Mouse (Mus musculus): ENCODE results near the gene Psen2. TPM values are rescaled to one million over a fixed set of nuclear protein-coding genes. Genes with fewer than 3 reads are reported as not detected.

Psen2 gene
- polyA plus RNA-seq, 1 experiment from 2014 or later = 5.2 TPM

- no peaks in the 10 kb centered on the region for H3K27me3 ChIP-seq (ENCODE audit: control insufficient read depth, insufficient read depth, low read length)
- ATAC-seq (replicated peaks; ENCODE audit: insufficient number of reproducible peaks, low FRiP score, low TSS enrichment, low read depth) = no peak
- DNase-seq (ENCODE audit: low spot score) = no peak
- H3K27ac ChIP-seq (replicated peaks; ENCODE audit: low read depth, low read length) = no peak overlapping the region
- no peak overlapping the region for H3K9ac ChIP-seq (replicated peaks; ENCODE audit: low read length)
- 67% methylated on average over 5 of the region's 5 CpGs for WGBS
- no peak overlapping the region for H3K4me2 ChIP-seq (ENCODE audit: low read depth, low read length)
- H3K4me1 ChIP-seq (ENCODE audit: control insufficient read depth, insufficient read depth, low read length) = no peaks in the 10 kb centered on the region
- H3K36me3 ChIP-seq (replicated peaks; ENCODE audit: control insufficient read depth, insufficient read depth, low read depth, low read length) = no peaks in the 10 kb centered on the region
- no peak overlapping the region for H3K4me3 ChIP-seq (ENCODE audit: low read depth, low read length)
- no peaks in the 10 kb centered on the region for H3K9me3 ChIP-seq (replicated peaks; ENCODE audit: control insufficient read depth, low read length)
Observed at GRCm38 (mm10) chr1:180216541-180217276, 46.5 kb downstream of the Psen2 start.

- DNase-seq (ENCODE audit: low spot score) (peak; percentile 80), ATAC-seq (replicated peaks; ENCODE audit: insufficient number of reproducible peaks, low FRiP score, low TSS enrichment, low read depth) (peak; percentile 65; the same call in 1 of the 2 replicates)
- H3K9me3 ChIP-seq (replicated peaks; ENCODE audit: control insufficient read depth, low read length) = no peaks in the 10 kb centered on the region
- no peak overlapping the region for H3K4me2 ChIP-seq (ENCODE audit: low read depth, low read length)
- no peak overlapping the region for H3K9ac ChIP-seq (replicated peaks; ENCODE audit: low read length)
- H3K4me3 ChIP-seq (ENCODE audit: low read depth, low read length) = no peak overlapping the region
- H3K4me1 ChIP-seq (ENCODE audit: control insufficient read depth, insufficient read depth, low read length) = no peaks in the 10 kb centered on the region
- WGBS = 18% methylated on average over 4 of the region's 4 CpGs
- no peaks in the 10 kb centered on the region for H3K36me3 ChIP-seq (replicated peaks; ENCODE audit: control insufficient read depth, insufficient read depth, low read depth, low read length)
- H3K27me3 ChIP-seq (ENCODE audit: control insufficient read depth, insufficient read depth, low read length) = no peaks in the 10 kb centered on the region
- H3K27ac ChIP-seq (replicated peaks; ENCODE audit: low read depth, low read length) = no peak overlapping the region
Observed at GRCm38 (mm10) chr1:180215044-180215443, 48.2 kb downstream of the Psen2 start.

- WGBS = 93% methylated on average over 5 of the region's 5 CpGs
- H3K4me3 ChIP-seq (ENCODE audit: low read depth, low read length) = no peak overlapping the region
- no peak overlapping the region for H3K4me2 ChIP-seq (ENCODE audit: low read depth, low read length)
- H3K4me1 ChIP-seq (ENCODE audit: control insufficient read depth, insufficient read depth, low read length) = no peaks in the 10 kb centered on the region
- H3K27me3 ChIP-seq (ENCODE audit: control insufficient read depth, insufficient read depth, low read length) = no peaks in the 10 kb centered on the region
- no peaks in the 10 kb centered on the region for H3K36me3 ChIP-seq (replicated peaks; ENCODE audit: control insufficient read depth, insufficient read depth, low read depth, low read length)
- no peaks in the 10 kb centered on the region for H3K9me3 ChIP-seq (replicated peaks; ENCODE audit: control insufficient read depth, low read length)
- no peak overlapping the region for H3K9ac ChIP-seq (replicated peaks; ENCODE audit: low read length)
- no peak overlapping the region for H3K27ac ChIP-seq (replicated peaks; ENCODE audit: low read depth, low read length)
- DNase-seq (ENCODE audit: low spot score) = no peak
- no peak for ATAC-seq (replicated peaks; ENCODE audit: insufficient number of reproducible peaks, low FRiP score, low TSS enrichment, low read depth)
Observed at GRCm38 (mm10) chr1:180212911-180213310, 50.3 kb downstream of the Psen2 start.

- ATAC-seq (replicated peaks; ENCODE audit: insufficient number of reproducible peaks, low FRiP score, low TSS enrichment, low read depth) = no peak
- Histone ChIP-seq H3K27me3 (ENCODE audit: control insufficient read depth, insufficient read depth, low read length) (no peaks in the 10 kb centered on the region), H3K9me3 (replicated peaks; ENCODE audit: control insufficient read depth, low read length) (no peaks in the 10 kb centered on the region), H3K4me2 (ENCODE audit: low read depth, low read length) (no peak overlapping the region), H3K27ac (replicated peaks; ENCODE audit: low read depth, low read length) (no peak overlapping the region), H3K36me3 (replicated peaks; ENCODE audit: control insufficient read depth, insufficient read depth, low read depth, low read length) (no peaks in the 10 kb centered on the region), H3K4me3 (ENCODE audit: low read depth, low read length) (no peak overlapping the region), H3K9ac (replicated peaks; ENCODE audit: low read length) (no peak overlapping the region), H3K4me1 (ENCODE audit: control insufficient read depth, insufficient read depth, low read length) (no peaks in the 10 kb centered on the region)
- no peak for DNase-seq (ENCODE audit: low spot score)
- WGBS = 85% methylated on average over 9 of the region's 9 CpGs
Observed at GRCm38 (mm10) chr1:180210781-180211271, 52.4 kb downstream of the Psen2 start.

GRCm38 (mm10) chr1:180210031-180210432, 53.2 kb downstream of the Psen2 start:
- Histone ChIP-seq H3K4me3 (ENCODE audit: low read depth, low read length) (no peak overlapping the region), H3K9me3 (replicated peaks; ENCODE audit: control insufficient read depth, low read length) (no peaks in the 10 kb centered on the region), H3K4me2 (ENCODE audit: low read depth, low read length) (no peak overlapping the region), H3K36me3 (replicated peaks; ENCODE audit: control insufficient read depth, insufficient read depth, low read depth, low read length) (no peaks in the 10 kb centered on the region), H3K27me3 (ENCODE audit: control insufficient read depth, insufficient read depth, low read length) (no peaks in the 10 kb centered on the region), H3K9ac (replicated peaks; ENCODE audit: low read length) (no peak overlapping the region), H3K4me1 (ENCODE audit: control insufficient read depth, insufficient read depth, low read length) (no peaks in the 10 kb centered on the region), H3K27ac (replicated peaks; ENCODE audit: low read depth, low read length) (no peak overlapping the region)
- no peak for DNase-seq (ENCODE audit: low spot score)
- no peak for ATAC-seq (replicated peaks; ENCODE audit: insufficient number of reproducible peaks, low FRiP score, low TSS enrichment, low read depth)
- WGBS = 81% methylated on average over 4 of the region's 4 CpGs

GRCm38 (mm10) chr1:180208370-180208769, 54.9 kb downstream of the Psen2 start:
- Histone ChIP-seq H3K4me1 (ENCODE audit: control insufficient read depth, insufficient read depth, low read length) (no peaks in the 10 kb centered on the region), H3K9me3 (replicated peaks; ENCODE audit: control insufficient read depth, low read length) (no peaks in the 10 kb centered on the region), H3K27ac (replicated peaks; ENCODE audit: low read depth, low read length) (no peak overlapping the region), H3K27me3 (ENCODE audit: control insufficient read depth, insufficient read depth, low read length) (no peaks in the 10 kb centered on the region), H3K4me2 (ENCODE audit: low read depth, low read length) (no peak overlapping the region), H3K4me3 (ENCODE audit: low read depth, low read length) (no peak overlapping the region), H3K9ac (replicated peaks; ENCODE audit: low read length) (no peak overlapping the region), H3K36me3 (replicated peaks; ENCODE audit: control insufficient read depth, insufficient read depth, low read depth, low read length) (no peaks in the 10 kb centered on the region)
- WGBS = 83% methylated on average over 3 of the region's 3 CpGs
- DNase-seq (ENCODE audit: low spot score) (no peak), ATAC-seq (replicated peaks; ENCODE audit: insufficient number of reproducible peaks, low FRiP score, low TSS enrichment, low read depth) (no peak)

- no peak overlapping the region for H3K27ac ChIP-seq (replicated peaks; ENCODE audit: low read depth, low read length)
- no peaks in the 10 kb centered on the region for H3K9me3 ChIP-seq (replicated peaks; ENCODE audit: control insufficient read depth, low read length)
- ATAC-seq (replicated peaks; ENCODE audit: insufficient number of reproducible peaks, low FRiP score, low TSS enrichment, low read depth) (no peak), DNase-seq (ENCODE audit: low spot score) (no peak)
- H3K27me3 ChIP-seq (ENCODE audit: control insufficient read depth, insufficient read depth, low read length) = no peaks in the 10 kb centered on the region
- H3K4me1 ChIP-seq (ENCODE audit: control insufficient read depth, insufficient read depth, low read length) = no peaks in the 10 kb centered on the region
- no peak overlapping the region for H3K4me2 ChIP-seq (ENCODE audit: low read depth, low read length)
- H3K36me3 ChIP-seq (replicated peaks; ENCODE audit: control insufficient read depth, insufficient read depth, low read depth, low read length) = no peaks in the 10 kb centered on the region
- 64% methylated on average over 5 of the region's 5 CpGs for WGBS
- no peak overlapping the region for H3K9ac ChIP-seq (replicated peaks; ENCODE audit: low read length)
- H3K4me3 ChIP-seq (ENCODE audit: low read depth, low read length) = no peak overlapping the region
Observed at GRCm38 (mm10) chr1:180200722-180201121, 62.5 kb downstream of the Psen2 start.

- Histone ChIP-seq H3K27me3 (ENCODE audit: control insufficient read depth, insufficient read depth, low read length) (no peaks in the 10 kb centered on the region), H3K4me2 (ENCODE audit: low read depth, low read length) (no peak overlapping the region), H3K4me3 (ENCODE audit: low read depth, low read length) (no peak overlapping the region), H3K27ac (replicated peaks; ENCODE audit: low read depth, low read length) (no peak overlapping the region), H3K36me3 (replicated peaks; ENCODE audit: control insufficient read depth, insufficient read depth, low read depth, low read length) (no peaks in the 10 kb centered on the region), H3K4me1 (ENCODE audit: control insufficient read depth, insufficient read depth, low read length) (no peaks in the 10 kb centered on the region), H3K9me3 (replicated peaks; ENCODE audit: control insufficient read depth, low read length) (no peaks in the 10 kb centered on the region), H3K9ac (replicated peaks; ENCODE audit: low read length) (no peak overlapping the region)
- ATAC-seq (replicated peaks; ENCODE audit: insufficient number of reproducible peaks, low FRiP score, low TSS enrichment, low read depth) = no peak
- WGBS = 64% methylated on average over 4 of the region's 4 CpGs
- no peak for DNase-seq (ENCODE audit: low spot score)
Observed at GRCm38 (mm10) chr1:180199715-180200050, 63.6 kb downstream of the Psen2 start.

Data from embryonic facial prominence, embryonic 11.5 days (tissue).